Comparison of ENCODE assay signal across 8 mouse cellular contexts in genomic region chr7:101820295-101821030, GRCm38 (mm10). TPM values are rescaled to one million over a fixed set of nuclear protein-coding genes. Genes with fewer than 3 reads are reported as not detected.
DNase-seq lines count a peak whose midpoint lies in the region; ATAC-seq and TF ChIP-seq lines count a peak whose summit lies in the region.

No protein-coding gene starts in this region.

- H3K4me1 ChIP-seq in lung, embryonic 14.5 days (ENCODE audit: insufficient read depth): no peaks in the 10 kb centered on the region
- peaks cover 26% of the 10 kb centered on the region for H3K4me1 ChIP-seq in intestine, embryonic 15.5 days (replicated peaks)
- peaks cover 40% of the 10 kb centered on the region for H3K4me1 ChIP-seq in neural tube, embryonic 15.5 days

- H3K9me3 ChIP-seq in lung, embryonic 14.5 days (ENCODE audit: low read depth, low read length): no peaks in the 10 kb centered on the region
- H3K9me3 ChIP-seq in intestine, embryonic 15.5 days: no peaks in the 10 kb centered on the region
- H3K9me3 ChIP-seq in neural tube, embryonic 15.5 days (replicated peaks): no peaks in the 10 kb centered on the region

- TF ChIP-seq CTCF in lung, embryonic 14.5 days (IDR thresholded peaks at IDR 0.05; ENCODE audit: low read depth): no peak
- TF ChIP-seq CTCF in left cerebral cortex, adult 2 months (IDR thresholded peaks at IDR 0.05): no peak

- WGBS in lung, embryonic 14.5 days: 3% methylated on average over 35 of the region's 35 CpGs
- 5% methylated on average over 35 of the region's 35 CpGs for WGBS in intestine, embryonic 15.5 days
- 2% methylated on average over 35 of the region's 35 CpGs for WGBS in neural tube, embryonic 15.5 days

- peaks cover 63% of the 10 kb centered on the region for H3K27me3 ChIP-seq in lung, embryonic 14.5 days (ENCODE audit: insufficient read depth, low read length)
- peaks cover 53% of the 10 kb centered on the region for H3K27me3 ChIP-seq in intestine, embryonic 15.5 days (replicated peaks)
- peaks cover 83% of the 10 kb centered on the region for H3K27me3 ChIP-seq in neural tube, embryonic 15.5 days (replicated peaks)

- peak overlapping the region; percentile 45 for H3K4me3 ChIP-seq in lung, embryonic 14.5 days (ENCODE audit: low read depth, low read length)
- peak overlapping the region; percentile 48 for H3K4me3 ChIP-seq in intestine, embryonic 15.5 days (replicated peaks)
- peak overlapping the region; percentile 33 for H3K4me3 ChIP-seq in neural tube, embryonic 15.5 days (replicated peaks)
- H3K4me3 ChIP-seq in left cerebral cortex, adult 2 months: no peak overlapping the region

- no peak overlapping the region for H3K27ac ChIP-seq in lung, embryonic 14.5 days (ENCODE audit: low read depth)
- no peak overlapping the region for H3K27ac ChIP-seq in intestine, embryonic 15.5 days
- H3K27ac ChIP-seq in neural tube, embryonic 15.5 days (replicated peaks): no peak overlapping the region
- no peak overlapping the region for H3K27ac ChIP-seq in left cerebral cortex, adult 2 months

- ATAC-seq in lung, embryonic 14.5 days (ENCODE audit: insufficient read depth): no peak
- no peak for ATAC-seq in intestine, embryonic 15.5 days
- no peak for ATAC-seq in neural tube, embryonic 15.5 days (ENCODE audit: low FRiP score)

- H3K9ac ChIP-seq in lung, embryonic 14.5 days: no peak overlapping the region
- H3K9ac ChIP-seq in intestine, embryonic 15.5 days: no peak overlapping the region
- H3K9ac ChIP-seq in neural tube, embryonic 15.5 days (replicated peaks): 0 out of 2 replicates have a peak overlapping the region, but pooled peaks have one; percentile 5

- H3K4me2 ChIP-seq in lung, embryonic 14.5 days: peak overlapping the region; percentile 84
- H3K4me2 ChIP-seq in intestine, embryonic 15.5 days (replicated peaks): peak overlapping the region; percentile 95
- H3K4me2 ChIP-seq in neural tube, embryonic 15.5 days: peak overlapping the region; percentile 75

- intact Hi-C loops in left cerebral cortex, adult 2 months (cut with DNase I): no loop called here

- H3K36me3 ChIP-seq in lung, embryonic 14.5 days (ENCODE audit: insufficient read depth): peaks cover 28% of the 10 kb centered on the region
- H3K36me3 ChIP-seq in intestine, embryonic 15.5 days: peaks cover 13% of the 10 kb centered on the region
- no peaks in the 10 kb centered on the region for H3K36me3 ChIP-seq in neural tube, embryonic 15.5 days

- DNase-seq in lung, embryonic 14.5 days: peak; percentile 49
- no peak for DNase-seq in lung, postnatal 10 days
- peak; percentile 41 for DNase-seq in embryo, embryonic 9.5 days (ENCODE audit: extremely low spot score)
- no peak for DNase-seq in left cerebral cortex, adult 2 months (ENCODE audit: extremely low spot score in 1 of 2, low spot score in 2 of 2)
- no peak for DNase-seq in kidney, postnatal 10 days
- DNase-seq in layer of hippocampus, adult 8-10 months (ENCODE audit: low spot score in 2 of 2): no peak

RNA-seq across cellular contexts. Expression of gene Phox2a, which starts 2.4 kb away (rescaled TPM):
- polyA plus RNA-seq in lung, embryonic 14.5 days (2014; fragmentation: Nextera tagmentation; extraction: Ambion mirVana): 0.34 and 0.67 TPM in 2 replicates
- polyA plus RNA-seq in intestine, embryonic 15.5 days (2015; fragmentation: Nextera tagmentation; extraction: Ambion mirVana): 3.4 and 4.2 TPM in 2 replicates
- polyA plus RNA-seq in neural tube, embryonic 15.5 days (2015; fragmentation: Nextera tagmentation; extraction: Ambion mirVana): 1.6 and 1.9 TPM in 2 replicates
- total RNA-seq in left cerebral cortex, adult 2 months (2021): not detected
- total RNA-seq in layer of hippocampus, adult 8-10 months (2022): under 1 TPM in 1 of 4 experiments, not detected in 3; 0.20 TPM

RNA-seq across cellular contexts. Expression of gene Inppl1, which starts 17.6 kb away (rescaled TPM):
- polyA plus RNA-seq in lung, embryonic 14.5 days (2014; fragmentation: Nextera tagmentation; extraction: Ambion mirVana): 35.6 and 37.4 TPM in 2 replicates
- polyA plus RNA-seq in intestine, embryonic 15.5 days (2015; fragmentation: Nextera tagmentation; extraction: Ambion mirVana): 34.9 and 35.4 TPM in 2 replicates
- polyA plus RNA-seq in neural tube, embryonic 15.5 days (2015; fragmentation: Nextera tagmentation; extraction: Ambion mirVana): 11.5 and 16.2 TPM in 2 replicates
- total RNA-seq in left cerebral cortex, adult 2 months (2021): 10 to 100 TPM; 28.1 to 34.7 TPM
- 10 to 100 TPM; 29.1 to 38.3 (median 32.4) TPM for total RNA-seq in layer of hippocampus, adult 8-10 months (2022)

RNA-seq across cellular contexts. Expression of gene Folr2, which starts 36.5 kb away (rescaled TPM):
- 2.6 and 2.8 TPM in 2 replicates for polyA plus RNA-seq in lung, embryonic 14.5 days (2014; fragmentation: Nextera tagmentation; extraction: Ambion mirVana)
- 2.3 and 2.9 TPM in 2 replicates for polyA plus RNA-seq in intestine, embryonic 15.5 days (2015; fragmentation: Nextera tagmentation; extraction: Ambion mirVana)
- 2.1 TPM in 2 replicates for polyA plus RNA-seq in neural tube, embryonic 15.5 days (2015; fragmentation: Nextera tagmentation; extraction: Ambion mirVana)
- not detected for total RNA-seq in left cerebral cortex, adult 2 months (2021)
- 1 to 10 TPM in 2 of 4 experiments, not detected in 2; 1.3 to 1.4 TPM for total RNA-seq in layer of hippocampus, adult 8-10 months (2022)

RNA-seq across cellular contexts. Expression of gene Anapc15, which starts 43.1 kb away (rescaled TPM):
- 85.9 and 90.4 TPM in 2 replicates for polyA plus RNA-seq in lung, embryonic 14.5 days (2014; fragmentation: Nextera tagmentation; extraction: Ambion mirVana)
- polyA plus RNA-seq in intestine, embryonic 15.5 days (2015; fragmentation: Nextera tagmentation; extraction: Ambion mirVana): 71.5 and 74.7 TPM in 2 replicates
- 73.6 and 74.3 TPM in 2 replicates for polyA plus RNA-seq in neural tube, embryonic 15.5 days (2015; fragmentation: Nextera tagmentation; extraction: Ambion mirVana)
- 10 to 100 TPM; 31.4 to 32.6 TPM for total RNA-seq in left cerebral cortex, adult 2 months (2021)
- total RNA-seq in layer of hippocampus, adult 8-10 months (2022): 10 to 100 TPM; 30.2 to 37.2 (median 35.0) TPM

RNA-seq across cellular contexts. Expression of gene Folr1, which starts 50.1 kb away (rescaled TPM):
- polyA plus RNA-seq in lung, embryonic 14.5 days (2014; fragmentation: Nextera tagmentation; extraction: Ambion mirVana): 0.20 and 0.73 TPM in 2 replicates
- polyA plus RNA-seq in intestine, embryonic 15.5 days (2015; fragmentation: Nextera tagmentation; extraction: Ambion mirVana): 121 and 149 TPM in 2 replicates
- polyA plus RNA-seq in neural tube, embryonic 15.5 days (2015; fragmentation: Nextera tagmentation; extraction: Ambion mirVana): 1.7 and 8.7 TPM in 2 replicates
- total RNA-seq in left cerebral cortex, adult 2 months (2021): 1 to 10 TPM; 1.1 to 1.8 TPM
- total RNA-seq in layer of hippocampus, adult 8-10 months (2022): 1 to 10 TPM in 3 of 4 experiments, under 1 TPM in 1; 0.51 to 3.2 (median 1.3) TPM

Comparison
In these comparisons a context has a peak if more than half of its experiments do, and no peak if none do; other contexts are left out.
1. DNase-seq: peak in lung, embryonic 14.5 days (single experiment) and embryo, embryonic 9.5 days (single experiment); none in lung, postnatal 10 days (single experiment), left cerebral cortex, adult 2 months (0 of 2), kidney, postnatal 10 days (single experiment) and layer of hippocampus, adult 8-10 months (0 of 2).
2. Peak in every context shown above with its lines, with median percentiles within 50 percentile points of each other: H3K4me2 ChIP-seq.